Mouse (Mus musculus) 3T3-L1 (cell line): Measurements from ENCODE around the gene Cutc.

ENCODE experiments used
- DNase-seq: peaks from one replicate; pipeline ENCODE4 v3.0.0-alpha.2; 2015; ENCODE audit warnings: low read depth, low spot score

Cutc gene

DNA sequence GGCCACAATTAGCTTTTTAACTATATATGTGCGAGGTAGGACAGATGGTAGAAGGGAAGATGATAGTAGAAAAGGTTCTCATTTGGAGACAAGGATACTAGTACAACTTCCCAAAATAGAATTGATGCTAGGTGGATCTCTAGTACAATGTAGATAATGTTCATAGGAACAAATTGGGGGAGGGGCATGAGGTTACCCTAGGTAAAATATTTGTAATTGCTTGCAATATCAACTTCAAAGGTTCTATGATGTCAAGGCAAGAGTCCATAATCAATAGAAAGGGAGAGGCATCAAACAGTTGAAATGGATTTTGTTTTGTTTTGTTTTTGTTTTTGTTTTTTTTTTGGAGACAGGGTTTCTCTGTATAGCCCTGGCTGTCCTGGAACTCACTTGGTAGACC lies 41.2 kb downstream of the Cutc start:
- no peak for DNase-seq

DNA sequence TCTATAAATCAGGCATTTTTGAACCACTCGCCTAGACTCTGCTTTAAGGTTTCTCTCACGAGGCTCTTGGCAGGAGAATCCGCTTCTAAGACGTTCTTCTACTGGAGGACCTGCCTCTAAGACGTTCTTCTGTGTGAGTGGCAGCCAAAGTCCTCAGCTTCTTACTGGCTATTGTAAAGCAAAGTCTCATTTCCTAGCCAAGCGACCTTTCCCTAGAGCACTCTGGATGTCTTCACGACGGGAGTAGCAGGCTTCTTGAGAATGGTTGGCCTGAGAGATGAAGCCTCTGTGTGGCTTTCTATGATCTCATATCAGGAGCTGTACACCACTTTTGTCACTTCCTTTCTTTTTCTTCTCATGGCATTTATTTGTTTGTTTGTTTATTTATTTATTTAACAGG lies 42.7 kb downstream of the Cutc start:
- DNase-seq = no peak

- no peak for DNase-seq
Measured at GRCm38 (mm10) chr19:43797216-43797615, 44.4 kb downstream of the Cutc start.

- no peak for DNase-seq
Measured at GRCm38 (mm10) chr19:43801427-43802051, 48.7 kb downstream of the Cutc start.

DNA sequence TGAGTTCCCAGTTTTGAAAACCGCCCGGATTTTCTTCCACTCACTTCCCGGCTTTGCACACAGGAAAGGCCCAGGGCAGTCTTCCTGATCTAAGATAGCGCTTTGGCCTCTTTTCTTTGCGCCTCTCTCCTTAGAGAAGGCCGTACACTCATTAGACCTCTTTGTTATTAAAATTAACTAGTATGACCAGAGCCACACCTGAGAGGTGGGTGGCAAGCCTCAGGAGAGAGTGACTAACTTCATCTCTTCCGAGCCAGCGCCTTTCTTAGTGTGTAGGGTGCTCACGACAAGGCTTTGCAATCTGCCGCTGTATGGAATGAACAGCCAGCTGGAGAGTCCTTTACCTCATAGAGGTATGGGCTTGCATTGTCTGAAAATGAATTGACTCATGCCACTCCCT lies 51.1 kb downstream of the Cutc start:
- no peak for DNase-seq

DNA sequence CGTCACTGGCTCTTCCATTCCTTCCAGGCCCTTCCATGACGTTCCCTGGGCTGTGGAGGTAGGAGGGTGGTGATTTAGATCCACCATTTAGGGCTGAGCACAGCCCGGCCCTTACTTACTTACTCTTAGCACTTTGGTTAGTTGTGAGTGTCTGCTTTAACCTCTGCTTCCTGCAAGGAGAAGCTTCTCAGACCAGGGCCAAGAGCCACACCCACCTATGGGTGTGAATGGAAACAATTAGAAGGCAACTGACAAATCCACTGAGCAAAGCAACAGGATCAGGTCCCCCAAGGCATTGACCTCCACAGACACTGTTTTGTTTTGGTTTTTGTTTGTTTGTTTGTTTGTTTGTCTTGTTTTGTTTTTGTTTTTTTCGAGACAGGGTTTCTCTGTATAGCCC lies 56.5 kb downstream of the Cutc start:
- no peak for DNase-seq

DNA sequence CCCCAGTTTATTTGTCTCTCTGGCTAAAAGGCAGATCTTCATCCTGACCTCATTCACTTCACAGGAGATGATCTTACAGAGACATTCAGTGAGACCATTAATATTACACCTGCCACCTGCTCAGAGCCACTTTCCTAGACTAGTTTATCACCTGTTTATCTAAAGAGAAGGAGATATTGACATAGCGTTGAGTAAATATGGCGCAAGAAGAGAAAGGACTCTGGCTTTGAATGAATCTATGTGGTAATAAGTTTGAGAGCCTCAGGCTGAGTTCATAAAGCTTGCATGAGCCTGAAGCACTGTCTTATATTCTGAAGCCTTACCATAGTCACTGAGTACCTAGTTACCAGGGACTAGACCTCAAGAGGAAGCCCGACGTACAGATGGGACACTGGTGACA lies 58.6 kb downstream of the Cutc start:
- DNase-seq = no peak

- no peak for DNase-seq
Measured at GRCm38 (mm10) chr19:43813315-43813714, 60.5 kb downstream of the Cutc start.

DNA sequence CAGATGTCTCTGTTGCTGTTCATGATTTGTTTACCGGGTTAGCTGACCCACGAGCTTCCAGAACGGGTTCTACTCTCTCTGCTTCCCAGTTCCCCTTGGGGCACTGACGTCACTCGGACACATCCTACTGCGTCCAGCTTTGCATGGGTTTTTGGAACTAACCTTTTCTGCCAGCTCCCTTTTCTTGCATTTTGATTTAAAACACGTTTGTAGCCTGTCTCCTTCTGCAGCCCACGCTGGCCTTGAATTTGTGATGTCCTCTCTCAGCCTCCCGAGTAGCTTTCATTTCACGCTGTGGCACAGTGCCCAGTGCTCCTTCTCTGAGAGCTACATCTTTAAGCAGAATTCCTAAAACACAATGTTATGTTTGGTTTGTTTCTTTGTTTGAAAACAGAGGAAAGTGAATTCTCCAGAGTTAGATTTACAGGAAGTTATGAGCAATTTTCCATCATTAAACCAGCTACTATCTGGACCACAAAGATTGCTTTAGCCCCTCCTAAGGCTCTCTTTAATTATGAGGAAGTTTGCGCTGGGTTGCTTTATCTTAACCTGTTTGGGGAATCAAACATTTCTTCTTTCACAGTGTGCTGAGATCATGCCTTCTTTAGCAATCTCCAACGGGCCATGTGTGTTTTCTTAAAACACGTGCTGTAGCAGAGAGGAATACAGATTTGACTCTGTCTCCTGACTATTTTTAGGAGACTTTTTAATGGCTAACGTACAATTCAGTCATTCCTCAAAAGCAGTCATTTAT lies 63.0 kb downstream of the Cutc start:
- peak; percentile 14 for DNase-seq
